Mouse (Mus musculus) T-helper 1 cell (primary cell): ENCODE results near the gene Golgb1.

Experiments
- in situ Hi-C: fragments of 300-600 bp; cut with MboI, MseI; formaldehyde crosslinking; loops from one replicate; pipeline ENCODE4 v1.15.1; 2025; ENCODE audit warnings: high pct_unique_total_duplicates

Golgb1 gene

GRCm38 (mm10) chr16:36918505-36918904 lies 43.6 kb downstream of the Golgb1 start:
- in situ Hi-C loops: no loop called here

- in situ Hi-C loops: no loop called here
Measured at GRCm38 (mm10) chr16:36920410-36920809, 45.5 kb downstream of the Golgb1 start.

- in situ Hi-C loops: no loop called here
Measured at GRCm38 (mm10) chr16:36921067-36921613, 46.2 kb downstream of the Golgb1 start.

- in situ Hi-C loops: no loop called here
Measured at GRCm38 (mm10) chr16:36921980-36922379, 47.0 kb downstream of the Golgb1 start.

GRCm38 (mm10) chr16:36924312-36924711 lies 49.4 kb downstream of the Golgb1 start:
- in situ Hi-C loops: no loop called here

GRCm38 (mm10) chr16:36925351-36925750 lies 50.4 kb downstream of the Golgb1 start:
- in situ Hi-C loops: loop anchor here (25.0 kb wide), 1 partner anchor 612 kb away; the partner anchor contains the start of genes Gtf2e1 and Rabl3

GRCm38 (mm10) chr16:36925797-36926196 lies 50.9 kb downstream of the Golgb1 start:
- in situ Hi-C loops: loop anchor here (25.0 kb wide), 1 partner anchor 612 kb away; the partner anchor contains the start of genes Gtf2e1 and Rabl3

- in situ Hi-C loops: loop anchor here (25.0 kb wide), 1 partner anchor 611 kb away; the partner anchor contains the start of genes Gtf2e1 and Rabl3
Measured at GRCm38 (mm10) chr16:36926514-36927447, 51.8 kb downstream of the Golgb1 start.

- in situ Hi-C loops: loop anchor here (25.0 kb wide), 1 partner anchor 610 kb away; the partner anchor contains the start of genes Gtf2e1 and Rabl3
Measured at GRCm38 (mm10) chr16:36927495-36928105, 52.7 kb downstream of the Golgb1 start.

- in situ Hi-C loops: loop anchor here (25.0 kb wide), 1 partner anchor 609 kb away; the partner anchor contains the start of genes Gtf2e1 and Rabl3
Measured at GRCm38 (mm10) chr16:36928106-36928500, 53.2 kb downstream of the Golgb1 start.

- in situ Hi-C loops: loop anchor here (25.0 kb wide), 1 partner anchor 608 kb away; the partner anchor contains the start of genes Gtf2e1 and Rabl3
Measured at GRCm38 (mm10) chr16:36929216-36929615, 54.3 kb downstream of the Golgb1 start.

GRCm38 (mm10) chr16:36930231-36931136 lies 55.5 kb downstream of the Golgb1 start:
- in situ Hi-C loops: loop anchor here (5.0 to 25.0 kb wide), 3 partner anchors 43 to 607 kb away; partner anchors contain the start of genes Gtf2e1, Polq and Rabl3

GRCm38 (mm10) chr16:36931381-36931780 lies 56.4 kb downstream of the Golgb1 start:
- in situ Hi-C loops: loop anchor here (5.0 to 25.0 kb wide), 3 partner anchors 44 to 606 kb away; partner anchors contain the start of genes Gtf2e1, Polq and Rabl3

GRCm38 (mm10) chr16:36931976-36932375 lies 57.0 kb downstream of the Golgb1 start:
- in situ Hi-C loops: loop anchor here (5.0 to 25.0 kb wide), 3 partner anchors 45 to 605 kb away; partner anchors contain the start of genes Gtf2e1, Polq and Rabl3

GRCm38 (mm10) chr16:36932546-36932945 lies 57.6 kb downstream of the Golgb1 start:
- in situ Hi-C loops: loop anchor here (5.0 to 25.0 kb wide), 3 partner anchors 45 to 605 kb away; partner anchors contain the start of genes Gtf2e1, Polq and Rabl3

GRCm38 (mm10) chr16:36934131-36934840 lies 59.3 kb downstream of the Golgb1 start:
- in situ Hi-C loops: loop anchor here (5.0 to 25.0 kb wide), 3 partner anchors 47 to 603 kb away; partner anchors contain the start of genes Gtf2e1, Polq and Rabl3

GRCm38 (mm10) chr16:36934841-36935620 lies 60.1 kb downstream of the Golgb1 start, which contains the start of gene Hcls1:
Hcls1 (plus strand) TSS chr16:36934983.
- in situ Hi-C loops: loop anchor here (5.0 to 25.0 kb wide), 3 partner anchors 48 to 602 kb away; partner anchors contain the start of genes Gtf2e1, Polq and Rabl3

GRCm38 (mm10) chr16:36935814-36936213 lies 60.9 kb downstream of the Golgb1 start:
- in situ Hi-C loops: loop anchor here (25.0 kb wide), 1 partner anchor 601 kb away; the partner anchor contains the start of genes Gtf2e1 and Rabl3
